Comparison of ENCODE assay signal across 26 mouse cellular contexts in genomic region chr4:109092344-109092743, GRCm38 (mm10).
DNase-seq lines count a peak whose midpoint lies in the region; ATAC-seq lines count a peak whose summit lies in the region.
"Had no signal": no experiment of that assay in that cellular context is flagged by ENCODE, and none has a peak within 500 bp of the region (broad histone marks: within the 10 kb centered on the region; RNA-seq: fewer than 3 reads in every experiment).

No protein-coding gene starts in this region.

- no peak overlapping the region for H3K4me3 ChIP-seq in heart, embryonic 12.5 days
- H3K4me3 ChIP-seq in liver, embryonic 11.5 days (ENCODE audit: low read depth, low read length): no peak overlapping the region
- no peak overlapping the region for H3K4me3 ChIP-seq in liver, embryonic 13.5 days (replicated peaks)
- H3K4me3 ChIP-seq in liver, embryonic 16.5 days (ENCODE audit: low read depth, low read length): no peak overlapping the region
- H3K4me3 ChIP-seq: embryonic facial prominence, embryonic 15.5 days; forebrain, embryonic 12.5 days; forebrain, embryonic 15.5 days; heart, adult 2 months; heart, embryonic 15.5 days; hindbrain, embryonic 12.5 days; hindbrain, embryonic 15.5 days had no signal

- no peak overlapping the region for H3K4me2 ChIP-seq in heart, embryonic 12.5 days
- H3K4me2 ChIP-seq in liver, embryonic 11.5 days: no peak overlapping the region
- H3K4me2 ChIP-seq in liver, embryonic 13.5 days: no peak overlapping the region
- no peak overlapping the region for H3K4me2 ChIP-seq in liver, embryonic 16.5 days (ENCODE audit: low read depth, low read length)
- H3K4me2 ChIP-seq: embryonic facial prominence, embryonic 15.5 days; forebrain, embryonic 12.5 days; forebrain, embryonic 15.5 days; heart, embryonic 11.5 days; heart, embryonic 15.5 days; hindbrain, embryonic 12.5 days; hindbrain, embryonic 15.5 days had no signal

- intact Hi-C loops in heart, postnatal 36 days (cut with DNase I): loop anchor here (5.0 kb wide), 1 partner anchor 40 kb away; no protein-coding TSS in a partner anchor

- no peaks in the 10 kb centered on the region for H3K9me3 ChIP-seq in heart, embryonic 12.5 days (replicated peaks)
- H3K9me3 ChIP-seq in liver, embryonic 11.5 days (ENCODE audit: control insufficient read depth, low read length): no peaks in the 10 kb centered on the region
- no peaks in the 10 kb centered on the region for H3K9me3 ChIP-seq in liver, embryonic 13.5 days (replicated peaks)
- H3K9me3 ChIP-seq in liver, embryonic 16.5 days (replicated peaks; ENCODE audit: control insufficient read depth, low read length): no peaks in the 10 kb centered on the region
- H3K9me3 ChIP-seq: embryonic facial prominence, embryonic 15.5 days; forebrain, embryonic 12.5 days; forebrain, embryonic 15.5 days; heart, embryonic 15.5 days; hindbrain, embryonic 12.5 days; hindbrain, embryonic 15.5 days had no signal

- DNase-seq in heart, postnatal 36 days: no peak
- DNase-seq in liver, embryonic 11.5 days (ENCODE audit: low spot score): no peak
- DNase-seq in liver, embryonic 13.5 days: peak; percentile 44
- no peak for DNase-seq in layer of hippocampus, adult 8-10 months (ENCODE audit: low spot score in 2 of 2)
- no peak for DNase-seq in adrenal gland, postnatal 14 days
- no peak for DNase-seq in cerebellum, postnatal 10 days
- DNase-seq: adrenal gland, adult 2 months; adrenal gland, postnatal 25 days; cerebellum, adult 18-20 months; cerebellum, adult 9-10 months; cerebellum, postnatal 36 days; embryo, embryonic 11 days; gastrocnemius, postnatal 10 days; gastrocnemius, postnatal 36 days; heart, adult 2 months; heart, postnatal 10 days had no signal

- H3K36me3 ChIP-seq in heart, embryonic 12.5 days: peaks cover 5% of the 10 kb centered on the region
- H3K36me3 ChIP-seq in liver, embryonic 11.5 days (ENCODE audit: control insufficient read depth, insufficient read depth, low read length): no peaks in the 10 kb centered on the region
- H3K36me3 ChIP-seq in liver, embryonic 13.5 days: peaks cover 12% of the 10 kb centered on the region; the same call in 1 of the 2 replicates
- H3K36me3 ChIP-seq in liver, embryonic 16.5 days (ENCODE audit: control insufficient read depth, insufficient read depth): no peaks in the 10 kb centered on the region; the same call in 1 of the 2 replicates
- H3K36me3 ChIP-seq: embryonic facial prominence, embryonic 15.5 days; forebrain, embryonic 12.5 days; forebrain, embryonic 15.5 days; heart, embryonic 15.5 days; hindbrain, embryonic 15.5 days had no signal

- H3K27me3 ChIP-seq in heart, embryonic 12.5 days (replicated peaks): peaks cover 3% of the 10 kb centered on the region; the same call in 1 of the 2 replicates
- H3K27me3 ChIP-seq in liver, embryonic 11.5 days (replicated peaks; ENCODE audit: control insufficient read depth, insufficient read depth, low read length): no peaks in the 10 kb centered on the region
- H3K27me3 ChIP-seq in liver, embryonic 13.5 days: no peaks in the 10 kb centered on the region
- H3K27me3 ChIP-seq in liver, embryonic 16.5 days (ENCODE audit: control insufficient read depth, insufficient read depth, low read depth, low read length): no peaks in the 10 kb centered on the region
- H3K27me3 ChIP-seq: embryonic facial prominence, embryonic 15.5 days; forebrain, embryonic 12.5 days; forebrain, embryonic 15.5 days; heart, embryonic 15.5 days; hindbrain, embryonic 12.5 days; hindbrain, embryonic 15.5 days had no signal

- peaks cover 32% of the 10 kb centered on the region for H3K4me1 ChIP-seq in heart, embryonic 12.5 days (replicated peaks)
- peaks cover 13% of the 10 kb centered on the region for H3K4me1 ChIP-seq in liver, embryonic 11.5 days (replicated peaks; ENCODE audit: control insufficient read depth, insufficient read depth, low read length)
- peaks cover 62% of the 10 kb centered on the region for H3K4me1 ChIP-seq in liver, embryonic 13.5 days (replicated peaks)
- H3K4me1 ChIP-seq in liver, embryonic 16.5 days (ENCODE audit: control insufficient read depth, low read depth, low read length): peaks cover 9% of the 10 kb centered on the region
- H3K4me1 ChIP-seq: forebrain, embryonic 12.5 days; hindbrain, embryonic 12.5 days had no signal

- no peak overlapping the region for H3K9ac ChIP-seq in heart, embryonic 12.5 days
- H3K9ac ChIP-seq in liver, embryonic 11.5 days (ENCODE audit: low read depth, low read length): no peak overlapping the region
- H3K9ac ChIP-seq in liver, embryonic 13.5 days: no peak overlapping the region
- no peak overlapping the region for H3K9ac ChIP-seq in liver, embryonic 16.5 days (ENCODE audit: low read depth, low read length)
- H3K9ac ChIP-seq: embryonic facial prominence, embryonic 15.5 days; forebrain, embryonic 12.5 days; forebrain, embryonic 15.5 days; heart, embryonic 15.5 days; hindbrain, embryonic 12.5 days; hindbrain, embryonic 15.5 days had no signal

- H3K27ac ChIP-seq in heart, embryonic 12.5 days (ENCODE audit: poor library complexity, severe bottlenecking): 0 out of 2 replicates have a peak overlapping the region, but pooled peaks have one; percentile 15
- no peak overlapping the region for H3K27ac ChIP-seq in liver, embryonic 11.5 days (ENCODE audit: low read depth, low read length)
- no peak overlapping the region for H3K27ac ChIP-seq in liver, embryonic 13.5 days
- no peak overlapping the region for H3K27ac ChIP-seq in liver, embryonic 16.5 days (ENCODE audit: low read length)
- H3K27ac ChIP-seq: forebrain, embryonic 12.5 days; heart, adult 2 months; heart, embryonic 15.5 days; hindbrain, embryonic 12.5 days; hindbrain, embryonic 15.5 days had no signal

- no peak for ATAC-seq in heart, embryonic 12.5 days (ENCODE audit: insufficient number of reproducible peaks, low FRiP score)
- ATAC-seq in liver, embryonic 11.5 days (replicated peaks; ENCODE audit: low FRiP score): peak; percentile 73
- peak; percentile 89 for ATAC-seq in liver, embryonic 13.5 days (ENCODE audit: low read depth)
- peak; percentile 73 for ATAC-seq in liver, embryonic 16.5 days (ENCODE audit: low read depth)
- ATAC-seq: CD4-positive, CD25-positive, alpha-beta regulatory T cell, adult 4 months; forebrain, embryonic 15.5 days had no signal

- WGBS in heart, embryonic 12.5 days: 58% methylated on average over 5 of the region's 5 CpGs
- 70% methylated on average over 5 of the region's 5 CpGs for WGBS in liver, embryonic 11.5 days
- WGBS in liver, embryonic 13.5 days (ENCODE audit: insufficient replicate concordance): 45% methylated on average over 5 of the region's 5 CpGs
- 49% methylated on average over 5 of the region's 5 CpGs for WGBS in liver, embryonic 16.5 days (ENCODE audit: insufficient replicate concordance)
